Mouse (Mus musculus): Measurements from ENCODE around the gene St3gal5. TPM values are rescaled to one million over a fixed set of nuclear protein-coding genes. Genes with fewer than 3 reads are reported as not detected.

St3gal5 gene
- polyA plus RNA-seq, 1 experiment from 2014 or later = 72.4 TPM

DNA sequence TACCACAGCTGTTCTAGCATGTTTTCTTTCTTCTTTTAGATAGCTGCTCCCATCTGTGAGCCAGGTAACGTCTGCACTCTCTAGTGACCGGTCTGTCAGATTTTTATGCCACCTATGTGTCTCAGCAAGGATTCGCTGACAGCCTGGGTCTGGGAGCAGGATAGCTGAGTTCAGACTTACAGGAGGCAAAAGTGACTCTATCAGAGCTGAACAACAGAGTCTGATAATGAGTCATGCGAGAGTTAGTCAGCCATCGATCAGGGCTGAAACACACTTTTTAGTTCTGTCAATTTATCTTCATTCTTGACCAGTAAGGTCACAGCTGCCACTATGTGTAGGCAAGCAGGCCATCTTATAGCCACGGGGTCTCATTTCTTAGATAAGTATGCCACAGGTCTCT lies 33.7 kb upstream of the St3gal5 start:
- Histone ChIP-seq H3K36me3 (ENCODE audit: control insufficient read depth, insufficient read depth, low read length) (no peaks in the 10 kb centered on the region), H3K4me1 (ENCODE audit: control insufficient read depth, insufficient read depth, low read length) (peaks cover 3% of the 10 kb centered on the region; the same call in 1 of the 2 replicates), H3K9me3 (replicated peaks; ENCODE audit: control insufficient read depth, low read length) (no peaks in the 10 kb centered on the region), H3K4me2 (no peak overlapping the region), H3K4me3 (ENCODE audit: low read depth, low read length) (no peak overlapping the region), H3K27ac (ENCODE audit: low read depth, low read length) (no peak overlapping the region), H3K27me3 (ENCODE audit: control insufficient read depth, insufficient read depth, low read length) (no peaks in the 10 kb centered on the region), H3K9ac (ENCODE audit: low read depth, low read length) (no peak overlapping the region)
- 39% methylated on average over 6 of the region's 6 CpGs for WGBS (ENCODE audit: insufficient replicate concordance)
- no peak for ATAC-seq (replicated peaks; ENCODE audit: insufficient number of reproducible peaks, low FRiP score, low TSS enrichment)

- no peaks in the 10 kb centered on the region for H3K27me3 ChIP-seq (ENCODE audit: control insufficient read depth, insufficient read depth, low read length)
- no peaks in the 10 kb centered on the region for H3K36me3 ChIP-seq (ENCODE audit: control insufficient read depth, insufficient read depth, low read length)
- WGBS (ENCODE audit: insufficient replicate concordance) = 58% methylated on average over 10 of the region's 10 CpGs
- H3K4me3 ChIP-seq (ENCODE audit: low read depth, low read length) = no peak overlapping the region
- peaks cover 3% of the 10 kb centered on the region; the same call in 1 of the 2 replicates for H3K4me1 ChIP-seq (ENCODE audit: control insufficient read depth, insufficient read depth, low read length)
- H3K27ac ChIP-seq (ENCODE audit: low read depth, low read length) = no peak overlapping the region
- no peak overlapping the region for H3K4me2 ChIP-seq
- H3K9ac ChIP-seq (ENCODE audit: low read depth, low read length) = no peak overlapping the region
- no peaks in the 10 kb centered on the region for H3K9me3 ChIP-seq (replicated peaks; ENCODE audit: control insufficient read depth, low read length)
- ATAC-seq (replicated peaks; ENCODE audit: insufficient number of reproducible peaks, low FRiP score, low TSS enrichment) = no peak
Measured at GRCm38 (mm10) chr6:72065988-72066387, 31.4 kb upstream of the St3gal5 start.

GRCm38 (mm10) chr6:72068436-72068835 lies 29.0 kb upstream of the St3gal5 start:
- Histone ChIP-seq H3K9me3 (replicated peaks; ENCODE audit: control insufficient read depth, low read length) (no peaks in the 10 kb centered on the region), H3K27ac (ENCODE audit: low read depth, low read length) (no peak overlapping the region), H3K9ac (ENCODE audit: low read depth, low read length) (no peak overlapping the region), H3K36me3 (ENCODE audit: control insufficient read depth, insufficient read depth, low read length) (no peaks in the 10 kb centered on the region), H3K4me3 (ENCODE audit: low read depth, low read length) (no peak overlapping the region), H3K4me1 (ENCODE audit: control insufficient read depth, insufficient read depth, low read length) (peaks cover 3% of the 10 kb centered on the region; the same call in 1 of the 2 replicates), H3K4me2 (no peak overlapping the region), H3K27me3 (ENCODE audit: control insufficient read depth, insufficient read depth, low read length) (no peaks in the 10 kb centered on the region)
- ATAC-seq (replicated peaks; ENCODE audit: insufficient number of reproducible peaks, low FRiP score, low TSS enrichment) = no peak
- 86% methylated on average over 4 of the region's 4 CpGs for WGBS (ENCODE audit: insufficient replicate concordance)

- ATAC-seq (replicated peaks; ENCODE audit: insufficient number of reproducible peaks, low FRiP score, low TSS enrichment) = no peak
- no peak overlapping the region for H3K4me3 ChIP-seq (ENCODE audit: low read depth, low read length)
Measured at GRCm38 (mm10) chr6:72071281-72071870, 26.0 kb upstream of the St3gal5 start.

DNA sequence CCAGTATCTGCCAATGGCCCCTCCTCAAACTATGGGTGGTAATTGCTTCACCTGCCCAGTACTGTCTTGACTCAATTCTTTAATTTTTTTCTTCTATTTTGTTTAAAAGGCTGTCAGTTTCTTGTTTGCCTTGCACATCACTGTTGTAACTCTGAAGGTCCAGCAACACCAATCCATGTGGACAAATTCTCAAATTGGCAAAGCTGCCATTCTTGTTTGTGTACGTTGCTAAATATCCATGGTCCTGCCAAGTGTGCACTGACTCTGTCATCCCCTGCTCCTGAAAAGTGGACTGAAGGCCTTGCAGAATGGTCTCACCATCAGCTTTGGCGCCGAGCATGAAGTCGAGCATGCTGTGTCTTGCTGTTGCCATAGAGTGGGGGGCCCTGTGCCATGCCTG lies 23.6 kb upstream of the St3gal5 start:
- H3K9me3 ChIP-seq (replicated peaks; ENCODE audit: control insufficient read depth, low read length) = no peaks in the 10 kb centered on the region
- no peak overlapping the region for H3K4me3 ChIP-seq (ENCODE audit: low read depth, low read length)
- no peaks in the 10 kb centered on the region for H3K4me1 ChIP-seq (ENCODE audit: control insufficient read depth, insufficient read depth, low read length)
- H3K36me3 ChIP-seq (ENCODE audit: control insufficient read depth, insufficient read depth, low read length) = no peaks in the 10 kb centered on the region
- H3K27me3 ChIP-seq (ENCODE audit: control insufficient read depth, insufficient read depth, low read length) = no peaks in the 10 kb centered on the region
- ATAC-seq (replicated peaks; ENCODE audit: insufficient number of reproducible peaks, low FRiP score, low TSS enrichment) = no peak
- H3K4me2 ChIP-seq = no peak overlapping the region
- H3K9ac ChIP-seq (ENCODE audit: low read depth, low read length) = no peak overlapping the region
- no peak overlapping the region for H3K27ac ChIP-seq (ENCODE audit: low read depth, low read length)
- 86% methylated on average over 4 of the region's 4 CpGs for WGBS (ENCODE audit: insufficient replicate concordance)

More at GRCm38 (mm10) chr6:72071281-72071870, 26.0 kb upstream of the St3gal5 start:
- WGBS (ENCODE audit: insufficient replicate concordance) = 59% methylated on average over 5 of the region's 5 CpGs
- H3K9ac ChIP-seq (ENCODE audit: low read depth, low read length) = no peak overlapping the region
- no peak overlapping the region for H3K4me2 ChIP-seq
- no peak overlapping the region for H3K27ac ChIP-seq (ENCODE audit: low read depth, low read length)
- H3K9me3 ChIP-seq (replicated peaks; ENCODE audit: control insufficient read depth, low read length) = no peaks in the 10 kb centered on the region
- H3K36me3 ChIP-seq (ENCODE audit: control insufficient read depth, insufficient read depth, low read length) = no peaks in the 10 kb centered on the region
- no peaks in the 10 kb centered on the region for H3K27me3 ChIP-seq (ENCODE audit: control insufficient read depth, insufficient read depth, low read length)
- no peaks in the 10 kb centered on the region for H3K4me1 ChIP-seq (ENCODE audit: control insufficient read depth, insufficient read depth, low read length)

- Histone ChIP-seq H3K27ac (ENCODE audit: low read depth, low read length) (no peak overlapping the region), H3K36me3 (ENCODE audit: control insufficient read depth, insufficient read depth, low read length) (no peaks in the 10 kb centered on the region), H3K4me1 (ENCODE audit: control insufficient read depth, insufficient read depth, low read length) (no peaks in the 10 kb centered on the region), H3K4me3 (ENCODE audit: low read depth, low read length) (no peak overlapping the region), H3K9ac (ENCODE audit: low read depth, low read length) (no peak overlapping the region), H3K27me3 (ENCODE audit: control insufficient read depth, insufficient read depth, low read length) (no peaks in the 10 kb centered on the region), H3K4me2 (no peak overlapping the region), H3K9me3 (replicated peaks; ENCODE audit: control insufficient read depth, low read length) (no peaks in the 10 kb centered on the region; the same call in 1 of the 2 replicates)
- ATAC-seq (replicated peaks; ENCODE audit: insufficient number of reproducible peaks, low FRiP score, low TSS enrichment) = no peak
- WGBS (ENCODE audit: insufficient replicate concordance) = 58% methylated on average over 9 of the region's 9 CpGs
Measured at GRCm38 (mm10) chr6:72076512-72076911, 20.9 kb upstream of the St3gal5 start.

GRCm38 (mm10) chr6:72078178-72078577 lies 19.2 kb upstream of the St3gal5 start:
- no peak overlapping the region for H3K9ac ChIP-seq (ENCODE audit: low read depth, low read length)
- no peak overlapping the region for H3K27ac ChIP-seq (ENCODE audit: low read depth, low read length)
- H3K36me3 ChIP-seq (ENCODE audit: control insufficient read depth, insufficient read depth, low read length) = no peaks in the 10 kb centered on the region
- H3K27me3 ChIP-seq (ENCODE audit: control insufficient read depth, insufficient read depth, low read length) = no peaks in the 10 kb centered on the region
- no peak overlapping the region for H3K4me2 ChIP-seq
- no peak for ATAC-seq (replicated peaks; ENCODE audit: insufficient number of reproducible peaks, low FRiP score, low TSS enrichment)
- H3K9me3 ChIP-seq (replicated peaks; ENCODE audit: control insufficient read depth, low read length) = no peaks in the 10 kb centered on the region; the same call in 1 of the 2 replicates
- no peaks in the 10 kb centered on the region for H3K4me1 ChIP-seq (ENCODE audit: control insufficient read depth, insufficient read depth, low read length)
- H3K4me3 ChIP-seq (ENCODE audit: low read depth, low read length) = no peak overlapping the region
- 86% methylated on average over 5 of the region's 5 CpGs for WGBS (ENCODE audit: insufficient replicate concordance)

DNA sequence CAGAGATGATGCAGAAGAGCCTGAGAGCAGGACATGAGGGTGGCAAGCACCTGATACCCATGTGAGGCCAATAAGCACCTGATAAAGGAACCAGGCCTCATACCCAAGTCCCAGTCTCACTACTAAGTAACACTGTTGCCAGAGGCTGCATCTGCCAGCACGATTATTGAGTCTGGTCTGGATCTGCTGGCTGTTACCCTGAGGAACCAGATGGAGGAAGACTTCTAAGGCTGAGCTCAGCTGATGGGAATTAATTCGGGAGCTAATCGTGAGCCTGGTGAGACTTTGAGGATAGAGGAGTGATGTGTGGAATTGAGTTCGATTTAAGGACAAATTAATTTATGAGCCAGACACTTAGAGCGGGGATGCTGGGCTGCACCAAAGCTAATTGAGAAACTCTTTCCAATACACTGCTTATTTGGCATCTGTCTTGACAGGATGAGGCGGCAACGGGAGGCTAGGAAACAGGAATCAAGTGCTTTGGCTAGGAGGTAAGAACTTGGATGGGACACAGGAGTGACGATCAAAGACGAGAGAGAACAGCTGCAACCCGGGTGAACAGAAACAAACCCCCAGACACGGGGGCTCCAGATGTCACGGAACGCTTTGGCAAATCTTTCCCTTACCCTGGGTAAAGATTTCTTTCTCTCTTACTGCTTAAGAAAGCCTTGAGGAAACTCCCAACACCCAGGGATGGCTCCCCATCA lies 15.9 kb upstream of the St3gal5 start:
- ATAC-seq (replicated peaks; ENCODE audit: insufficient number of reproducible peaks, low FRiP score, low TSS enrichment) = no peak
- Histone ChIP-seq H3K9me3 (replicated peaks; ENCODE audit: control insufficient read depth, low read length) (no peaks in the 10 kb centered on the region; the same call in 1 of the 2 replicates), H3K4me2 (no peak overlapping the region), H3K4me1 (ENCODE audit: control insufficient read depth, insufficient read depth, low read length) (no peaks in the 10 kb centered on the region), H3K9ac (ENCODE audit: low read depth, low read length) (no peak overlapping the region), H3K27ac (ENCODE audit: low read depth, low read length) (no peak overlapping the region), H3K4me3 (ENCODE audit: low read depth, low read length) (no peak overlapping the region), H3K36me3 (ENCODE audit: control insufficient read depth, insufficient read depth, low read length) (no peaks in the 10 kb centered on the region), H3K27me3 (ENCODE audit: control insufficient read depth, insufficient read depth, low read length) (no peaks in the 10 kb centered on the region)
- WGBS (ENCODE audit: insufficient replicate concordance) = 90% methylated on average over 13 of the region's 13 CpGs

DNA sequence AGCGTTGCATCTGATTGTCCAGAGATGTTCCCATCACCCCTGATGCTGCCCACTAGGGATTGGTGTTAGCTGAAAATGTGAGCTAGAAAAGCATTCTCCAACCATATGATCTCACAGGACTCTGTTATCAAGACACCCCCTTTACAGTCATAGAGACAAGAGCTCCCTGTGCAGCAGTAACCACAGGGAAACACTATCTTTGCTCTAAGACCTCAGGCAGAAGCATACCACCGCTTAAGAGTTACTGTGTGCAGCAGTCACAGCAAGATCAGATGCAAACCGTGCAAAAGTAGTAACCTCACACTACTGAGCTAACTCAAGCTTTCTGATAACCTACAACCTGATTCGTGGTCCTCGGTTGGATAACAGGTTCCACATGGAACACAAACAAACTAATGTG lies 10.0 kb upstream of the St3gal5 start:
- Histone ChIP-seq H3K4me3 (ENCODE audit: low read depth, low read length) (no peak overlapping the region), H3K9me3 (replicated peaks; ENCODE audit: control insufficient read depth, low read length) (no peaks in the 10 kb centered on the region), H3K4me2 (no peak overlapping the region), H3K27ac (ENCODE audit: low read depth, low read length) (no peak overlapping the region), H3K4me1 (ENCODE audit: control insufficient read depth, insufficient read depth, low read length) (no peaks in the 10 kb centered on the region), H3K9ac (ENCODE audit: low read depth, low read length) (no peak overlapping the region), H3K36me3 (ENCODE audit: control insufficient read depth, insufficient read depth, low read length) (no peaks in the 10 kb centered on the region), H3K27me3 (ENCODE audit: control insufficient read depth, insufficient read depth, low read length) (no peaks in the 10 kb centered on the region)
- 65% methylated on average over 5 of the region's 5 CpGs for WGBS (ENCODE audit: insufficient replicate concordance)
- no peak for ATAC-seq (replicated peaks; ENCODE audit: insufficient number of reproducible peaks, low FRiP score, low TSS enrichment)
